Mouse (Mus musculus) adrenal gland, postnatal 25 days (tissue): ENCODE results near the gene Xk. TPM values are rescaled to one million over a fixed set of nuclear protein-coding genes. Genes with fewer than 3 reads are reported as not detected.
A peak's percentile ranks its signal among the peaks of the same experiment; 100 is the strongest.
"Not testable (repeated sequence)": the region's sequence is repeated elsewhere in the genome, so short reads cannot be mapped to it uniquely, and the experiment has no call there.

Source experiments
- DNase-seq: peaks from one replicate; pipeline ENCODE4 v3.0.0; 2021; ENCODE audit warnings: mixed read lengths
- long read RNA-seq: library from polyadenylated mRNA; stranded (forward); transcript quantifications from one replicate; pipeline ENCODE4 v2.0.0, GENCODE M21; 2021
- total RNA-seq: library from RNA; stranded (reverse); gene quantifications from 2 replicates; pipeline ENCODE4 v1.2.3, GENCODE M21; 2021

Xk gene
- total RNA-seq = 1.5 and 2.0 TPM in 2 replicates
- long read RNA-seq, full-length matches to known transcripts = 2 of 3 reads
- long read RNA-seq, partial matches to known transcripts = 0 of 3 reads
- long read RNA-seq, other reads (novel, unspliced or antisense) = 1 of 3 reads

DNA sequence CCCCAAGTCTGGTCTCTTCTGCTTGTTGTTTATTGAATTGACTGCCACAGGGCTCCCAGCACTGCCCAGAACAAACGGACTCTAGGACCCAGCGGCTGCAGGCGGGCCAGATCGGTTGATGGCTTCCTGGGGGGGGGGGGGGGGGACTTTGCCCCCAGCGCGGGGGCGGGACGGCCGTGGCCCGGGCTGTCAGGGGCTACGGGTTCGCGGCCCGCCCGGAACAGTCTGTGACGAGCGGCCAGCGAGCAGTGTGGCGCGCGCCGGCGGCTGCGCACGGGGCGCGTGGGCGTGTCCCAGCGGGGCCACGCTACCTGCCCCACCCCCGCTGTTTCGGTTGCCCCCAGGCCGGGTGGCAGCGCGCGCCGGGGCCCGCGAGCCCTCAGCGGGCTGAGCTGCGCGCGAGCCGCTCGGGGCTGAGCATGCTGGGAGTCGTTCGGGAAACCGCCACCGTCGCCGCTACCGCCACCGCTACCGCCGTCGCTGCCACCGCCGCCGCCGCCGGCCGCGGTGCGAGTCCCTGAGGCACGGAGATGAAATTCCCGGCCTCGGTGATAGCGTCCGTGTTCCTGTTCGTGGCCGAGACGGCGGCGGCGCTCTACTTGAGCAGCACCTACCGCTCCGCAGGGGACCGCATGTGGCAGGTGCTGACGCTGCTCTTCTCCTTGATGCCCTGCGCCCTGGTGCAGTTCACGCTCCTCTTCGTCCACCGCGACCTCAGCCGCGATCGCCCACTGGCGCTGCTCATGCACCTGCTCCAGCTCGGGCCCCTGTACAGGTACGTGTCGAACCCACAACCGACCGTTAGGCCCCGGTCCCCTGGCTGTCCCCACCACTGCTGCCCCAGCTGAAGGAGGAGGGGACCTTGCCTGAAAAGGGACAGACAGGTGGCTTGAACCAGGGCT, at the start of gene Xk:
Gene Xk (plus strand): TSS at position 297 of the 902 bp plus-strand sequence.
- peak; percentile 58 for DNase-seq

DNA sequence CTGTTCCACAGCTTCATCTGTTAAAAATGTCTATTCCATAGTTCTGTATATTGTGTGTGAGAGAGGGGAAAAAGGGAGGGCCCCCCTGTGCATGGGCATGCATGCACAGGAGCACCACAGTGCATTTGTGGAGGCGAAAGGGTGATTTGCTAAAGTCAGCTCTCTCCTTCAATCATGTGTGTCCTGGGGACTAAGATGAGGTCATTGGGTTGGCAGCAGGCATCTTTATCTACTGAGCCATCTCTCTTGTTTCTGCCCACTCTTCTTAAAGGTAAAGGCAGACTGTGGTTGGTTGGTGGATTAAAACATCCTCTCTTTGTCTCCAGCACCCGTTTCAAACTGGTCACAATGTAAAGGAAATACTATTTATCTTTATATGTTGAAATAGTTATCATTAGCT, 45.5 kb upstream of the Xk start:
- DNase-seq = no peak

DNA sequence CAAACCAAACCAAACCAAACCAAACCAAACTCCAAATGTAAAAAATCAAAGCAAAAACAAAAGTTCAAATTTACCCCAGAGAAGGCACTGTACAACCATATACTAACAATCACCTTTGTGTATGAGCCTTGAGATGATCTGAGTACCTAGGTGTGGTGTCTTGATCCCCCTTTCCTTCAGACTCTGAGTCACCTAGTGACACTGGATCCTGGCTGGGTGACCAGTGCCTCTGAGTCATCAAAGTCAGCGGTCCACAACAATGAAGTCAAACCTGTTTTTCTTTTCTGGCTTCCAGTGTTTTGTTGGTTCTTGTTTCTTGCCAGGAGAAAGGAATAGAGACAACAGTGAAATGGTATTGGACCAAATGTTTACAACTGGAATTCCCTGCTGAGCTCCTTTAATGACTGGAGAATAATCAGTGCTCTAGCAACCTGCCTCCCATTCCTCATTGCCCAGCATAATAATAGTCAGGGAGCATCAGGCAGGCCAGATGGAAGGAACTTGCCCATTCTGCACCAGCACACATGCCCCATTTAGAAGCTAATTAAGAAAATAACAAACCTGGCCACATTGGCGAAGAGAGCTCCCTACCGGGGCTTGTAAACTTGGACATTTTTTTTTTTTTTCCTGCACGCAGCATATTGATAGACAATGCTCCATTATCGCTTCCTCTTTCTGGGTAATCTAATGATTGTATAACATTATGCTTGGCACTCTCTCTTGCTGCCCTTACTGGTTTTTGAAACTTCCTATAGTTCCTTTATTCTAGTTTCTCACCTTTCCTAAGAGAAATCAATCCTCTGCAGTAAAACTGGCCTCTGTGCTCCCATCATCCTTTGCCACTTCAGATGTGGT, 31.6 kb upstream of the Xk start:
- DNase-seq = no peak

DNA sequence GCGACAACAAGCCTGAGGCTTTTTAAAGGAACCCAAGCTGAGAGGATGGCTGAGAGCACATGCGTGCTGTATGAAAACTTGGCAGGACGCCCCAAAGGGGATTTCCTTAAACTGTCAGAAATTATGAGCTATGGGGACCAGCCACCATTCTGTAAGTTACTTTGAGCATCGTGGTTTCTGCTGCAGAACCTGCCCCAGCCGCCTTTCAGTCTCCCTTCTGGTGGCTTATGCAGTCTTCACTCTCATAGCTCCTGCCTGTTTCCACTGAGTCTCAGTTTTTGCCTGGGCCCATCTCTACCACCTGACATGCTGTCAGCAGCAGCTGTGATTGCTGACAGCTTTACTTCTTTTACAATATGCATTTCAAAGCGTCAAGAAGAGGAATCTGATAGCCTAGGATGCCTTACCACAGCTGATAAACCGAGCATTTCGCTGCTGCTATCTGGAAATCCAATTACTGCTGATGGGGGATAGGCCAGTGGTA, 29.1 kb upstream of the Xk start:
- no peak for DNase-seq

DNA sequence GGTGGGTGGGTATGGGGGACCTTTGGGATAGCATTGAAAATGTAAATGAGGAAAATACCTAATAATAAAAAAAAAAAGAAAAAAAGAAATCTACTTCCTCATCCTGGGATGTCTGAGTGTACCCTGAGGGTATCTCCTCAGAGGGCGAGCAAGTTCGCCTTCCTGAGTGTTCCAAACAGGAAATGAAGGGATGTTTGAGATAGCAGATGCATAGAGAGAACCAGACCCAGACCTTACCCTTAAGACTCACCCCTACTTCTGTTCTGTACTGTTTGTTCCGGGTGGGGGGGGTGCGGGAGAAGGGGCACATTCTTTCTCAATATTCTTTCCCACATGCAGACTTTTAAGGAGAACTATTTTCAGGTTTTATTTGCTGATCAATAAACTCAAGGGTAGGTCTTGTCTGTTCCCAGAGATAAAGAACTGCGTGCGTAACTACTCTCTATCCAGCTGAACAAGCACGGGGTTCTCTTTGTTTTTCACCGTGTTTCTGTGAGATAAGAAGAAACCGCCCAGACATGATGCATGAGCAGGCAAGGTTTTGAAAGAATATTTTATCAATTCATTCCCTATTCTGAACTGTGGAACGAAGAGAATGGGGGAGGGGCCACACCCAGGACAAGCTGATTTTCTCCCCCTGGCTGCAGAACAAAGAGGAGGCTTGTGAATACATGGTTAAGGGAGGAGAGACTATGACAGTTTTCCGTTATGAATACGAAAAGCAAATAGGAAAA, 27.8 kb upstream of the Xk start:
- no peak for DNase-seq

DNA sequence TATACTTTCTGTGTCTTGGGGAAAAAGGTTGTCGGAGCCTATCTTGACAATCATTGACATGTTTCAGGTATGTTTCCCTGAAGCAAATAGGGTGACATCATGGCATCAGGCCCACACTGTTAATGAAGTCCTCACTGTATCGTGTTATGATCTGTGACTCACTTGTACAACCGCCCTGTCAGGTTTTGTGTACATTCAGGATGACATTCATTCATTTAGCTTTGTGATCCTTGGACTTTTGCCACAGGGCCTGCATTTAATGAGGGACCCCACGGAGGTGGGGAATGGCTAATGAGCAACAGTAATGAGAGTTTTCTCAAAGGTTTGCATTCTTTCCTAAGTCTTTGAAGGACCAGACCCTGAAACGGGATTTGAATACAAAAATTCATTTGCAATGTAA, 23.6 kb upstream of the Xk start:
- DNase-seq = no peak

DNA sequence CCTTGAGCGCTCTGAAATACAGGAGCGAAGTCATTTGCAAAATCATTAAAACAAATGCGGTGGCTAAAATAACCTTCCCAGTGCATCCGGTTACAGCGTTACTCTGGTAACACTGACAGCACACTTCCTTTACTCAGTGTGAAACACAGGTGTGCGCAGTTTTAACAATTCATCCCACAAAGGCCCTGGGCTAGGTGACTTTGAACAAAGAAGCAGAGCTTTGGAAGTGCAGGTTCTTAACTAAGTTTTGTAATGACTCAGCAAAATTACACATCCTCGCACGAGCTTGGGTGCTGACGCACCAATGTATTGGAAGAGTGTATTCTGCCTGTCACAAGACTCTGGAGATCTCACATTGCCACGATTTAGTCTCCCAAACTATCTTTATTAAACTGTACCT, 18.6 kb upstream of the Xk start:
- no peak for DNase-seq

DNA sequence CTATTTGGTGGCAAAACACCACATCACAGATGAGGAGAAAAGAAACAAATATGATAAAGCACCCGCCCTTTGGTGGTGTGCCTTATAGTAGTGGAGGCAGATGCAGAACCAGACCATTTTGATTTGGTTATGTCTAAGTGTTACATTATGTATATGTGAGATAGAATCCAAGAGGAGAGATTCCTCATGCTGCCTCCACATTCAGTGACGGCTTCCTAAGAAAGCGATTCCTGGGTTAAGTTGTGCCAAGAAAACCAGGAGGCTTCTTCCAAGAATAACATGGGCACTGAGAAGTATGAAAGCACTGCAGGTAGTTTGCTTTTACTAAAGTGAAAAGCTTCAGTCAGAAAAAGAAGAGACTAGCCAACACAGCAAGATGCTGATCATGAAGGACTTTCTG, 17.7 kb upstream of the Xk start:
- no peak for DNase-seq

DNA sequence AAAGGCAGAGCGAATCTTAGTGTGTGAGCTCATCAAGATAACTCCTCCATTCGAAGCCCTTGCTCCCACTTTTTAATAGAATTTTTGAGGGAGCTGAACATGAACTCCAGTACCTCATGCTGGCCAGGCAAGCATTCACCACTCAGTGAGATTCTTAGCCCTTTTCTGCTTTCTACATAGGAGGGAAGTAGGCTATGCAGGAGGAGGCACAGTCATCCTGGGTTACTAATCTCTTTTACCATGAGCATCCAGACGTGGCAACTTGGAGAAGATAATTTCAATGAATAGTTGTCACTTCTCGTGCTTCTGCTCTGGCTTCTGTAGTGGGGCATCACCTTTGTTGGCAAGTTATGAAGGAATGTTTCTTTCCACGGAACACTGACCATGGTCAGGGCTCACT, 15.8 kb upstream of the Xk start, which contains the start of gene Gm14862:
Gene Gm14862 (minus strand): TSS at position 134 of the 400 bp plus-strand sequence.
- no peak for DNase-seq

DNA sequence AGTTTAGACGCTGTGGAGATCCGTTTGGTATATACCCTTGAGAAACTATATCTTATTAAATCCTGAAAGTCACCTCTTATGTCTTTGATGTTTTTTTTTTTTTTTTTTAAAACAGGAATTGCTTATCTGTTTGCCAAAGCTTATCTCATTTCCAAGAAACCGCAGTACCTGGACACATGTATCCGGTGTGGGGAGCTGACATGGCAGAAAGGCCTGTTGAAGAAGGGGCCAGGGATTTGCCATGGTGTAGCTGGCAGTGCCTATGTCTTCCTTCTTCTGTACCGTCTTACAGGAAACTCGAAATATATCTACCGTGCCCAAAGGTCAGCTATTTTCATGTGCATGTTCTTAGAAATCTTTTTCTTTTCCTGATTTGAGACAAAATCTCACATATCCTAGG, 14.7 kb upstream of the Xk start:
- DNase-seq = no peak

DNA sequence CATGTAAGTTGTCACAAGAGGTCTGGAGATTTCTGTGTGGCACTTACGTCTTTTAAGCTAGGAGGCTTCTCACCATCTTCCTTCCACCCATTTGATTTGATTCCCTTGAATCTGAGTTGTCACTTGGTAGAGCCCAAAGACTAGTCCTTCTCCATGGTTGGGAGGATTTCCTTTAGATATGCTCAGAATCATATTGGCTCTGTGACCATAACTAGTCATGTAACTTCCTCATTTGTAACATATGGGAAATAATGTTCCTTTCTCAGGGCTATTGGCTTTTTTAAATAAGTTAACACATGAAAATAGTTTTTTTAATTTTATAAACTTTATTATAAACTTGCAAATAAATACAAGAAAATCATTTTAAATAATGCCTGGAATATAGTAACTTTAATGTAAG, 13.3 kb upstream of the Xk start:
- no peak for DNase-seq

DNA sequence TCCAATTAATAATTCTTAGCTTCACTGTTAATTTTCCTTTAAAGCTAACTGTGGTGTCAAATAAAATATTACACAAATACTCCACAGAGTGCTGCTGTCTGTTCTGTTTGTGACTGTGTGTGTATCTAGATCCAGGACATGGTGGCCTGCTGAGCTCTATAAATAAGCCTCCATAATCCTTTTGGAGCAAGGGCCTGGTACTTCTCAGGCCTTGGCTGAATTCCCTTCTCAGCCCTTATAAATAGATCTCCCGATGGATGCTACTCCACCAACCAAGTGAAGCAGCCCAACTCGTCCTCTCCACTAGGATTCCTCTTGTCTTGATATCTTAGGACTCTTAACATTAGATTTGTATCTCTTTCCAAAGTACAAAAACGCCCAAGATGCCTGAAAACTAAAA, 1.4 kb upstream of the Xk start:
- DNase-seq = no peak

DNA sequence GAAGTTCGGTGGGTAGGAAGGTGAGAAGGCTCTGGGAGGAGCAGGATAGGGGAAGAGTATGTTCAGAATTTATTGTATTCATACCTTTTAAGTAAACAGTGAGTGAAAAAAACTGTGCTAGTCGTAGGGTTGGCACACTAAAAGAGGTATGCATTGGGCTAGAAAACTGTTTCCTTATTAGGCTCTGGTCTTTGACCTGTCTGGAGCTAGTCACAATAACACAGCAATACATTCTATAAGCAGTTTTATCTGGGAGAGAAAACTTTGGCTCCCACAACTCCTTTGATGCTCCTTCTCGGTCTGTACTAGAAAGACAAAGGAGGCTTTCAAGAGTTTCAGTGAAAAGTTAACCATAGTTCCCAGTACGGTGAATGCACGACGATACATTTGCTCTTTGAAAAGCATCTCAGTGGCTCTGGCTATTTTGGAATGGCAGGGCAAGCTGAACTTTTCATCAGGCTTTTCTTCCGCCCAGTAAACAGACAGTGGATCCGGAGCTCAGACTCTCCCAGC, 553 bp upstream of the Xk start:
- no peak for DNase-seq

DNA sequence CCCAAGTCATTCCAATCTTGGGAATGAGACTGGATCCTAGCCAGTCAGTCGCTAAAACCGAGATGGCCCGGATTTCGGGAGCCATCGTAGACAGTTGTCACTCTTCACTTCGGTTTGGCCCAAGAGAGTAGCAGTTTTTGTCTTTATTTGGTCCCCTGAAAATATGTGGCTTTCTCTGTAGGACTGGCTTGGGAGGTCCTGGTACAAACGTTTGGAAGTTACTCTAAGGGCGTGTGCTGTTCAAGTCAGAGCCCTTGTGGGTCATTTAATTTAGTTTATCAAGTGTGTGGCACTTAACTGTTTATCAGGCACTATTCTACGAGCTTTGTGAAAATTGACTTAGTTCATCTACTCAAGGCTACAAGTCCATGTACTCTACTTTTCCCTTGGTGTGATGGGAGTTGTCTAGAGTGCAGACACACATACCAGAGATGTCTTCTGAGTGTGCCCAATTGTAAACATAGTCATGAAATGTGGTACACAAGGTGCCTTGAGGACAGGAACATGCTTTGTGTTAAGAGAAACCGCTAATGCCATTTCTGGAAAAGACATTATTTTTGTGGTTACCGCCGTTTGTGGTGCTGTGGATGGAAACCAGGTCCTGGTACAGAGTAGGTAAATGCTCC, 934 bp downstream of the Xk start:
- no peak for DNase-seq

DNA sequence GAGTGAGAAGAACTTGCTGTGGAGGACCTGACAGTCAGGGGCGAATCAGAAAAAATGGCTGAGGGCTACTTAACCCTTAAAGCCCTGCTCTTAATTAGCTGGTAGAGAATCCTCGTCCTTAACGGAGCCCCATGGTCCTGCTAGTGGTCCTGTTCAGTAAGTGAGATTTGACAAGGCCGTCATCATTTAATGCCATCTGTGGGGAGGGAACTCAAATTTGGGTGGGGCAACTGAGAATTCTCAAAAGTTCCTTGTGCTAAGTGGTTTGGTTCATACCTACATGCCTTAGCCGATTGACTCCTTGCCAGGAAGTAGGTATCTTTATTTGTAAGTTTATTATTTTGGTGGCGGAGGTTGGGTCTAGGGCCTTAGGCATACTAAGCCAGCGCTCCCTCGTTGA, 1.8 kb downstream of the Xk start:
- DNase-seq = no peak

DNA sequence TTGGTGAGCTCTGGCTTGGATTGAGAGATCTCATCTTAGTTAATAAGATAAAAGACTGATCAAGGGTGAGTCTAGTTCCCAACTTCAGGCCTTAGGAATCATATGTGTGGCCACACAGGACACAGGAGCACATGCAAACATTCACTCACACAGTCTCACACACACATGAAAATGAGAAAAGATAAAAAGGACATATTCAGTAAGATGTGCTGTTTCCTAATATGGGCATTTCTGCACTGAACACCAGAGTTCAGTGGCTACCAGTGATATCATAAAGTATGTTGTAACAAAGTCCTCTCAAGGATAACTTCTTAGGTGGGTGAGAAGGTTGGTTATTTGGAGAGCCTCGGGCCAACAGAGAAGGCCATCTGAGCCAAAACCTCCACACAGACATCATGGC, 10.9 kb downstream of the Xk start, which contains the start of gene H2al1m:
Gene H2al1m (plus strand): TSS at position 301 of the 400 bp plus-strand sequence.
- not testable (repeated sequence) for DNase-seq

DNA sequence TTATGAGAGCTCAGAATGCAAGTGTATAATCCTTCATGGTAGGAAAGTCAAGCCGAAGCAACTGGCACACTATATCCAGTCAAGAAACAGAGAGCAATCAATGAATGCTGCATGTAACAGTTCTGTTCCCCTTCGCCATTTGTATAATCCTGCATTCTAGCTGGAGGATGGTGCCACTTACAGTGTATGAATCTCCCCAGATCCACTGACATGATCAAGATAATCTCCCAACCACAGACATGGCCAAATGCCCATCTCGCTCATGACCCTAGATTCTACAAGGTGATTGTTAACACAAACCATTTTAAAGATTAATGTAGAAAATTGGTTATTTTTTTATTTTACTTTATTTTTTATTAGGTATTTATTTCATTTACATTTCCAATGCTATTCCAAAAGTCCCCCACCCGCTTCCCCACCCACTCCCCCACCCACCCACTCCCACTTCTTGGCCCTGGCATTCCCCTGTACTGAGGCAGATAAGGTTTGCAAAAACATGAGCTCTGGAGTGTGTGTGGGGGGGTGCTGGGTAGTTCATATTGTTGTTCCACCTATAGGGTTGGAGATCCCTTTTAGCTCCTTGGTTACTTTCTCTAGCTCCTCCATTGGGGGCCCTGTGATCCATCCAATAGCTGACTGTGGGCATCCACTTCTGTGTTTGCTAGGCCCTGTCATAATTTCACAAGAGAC, 20.7 kb downstream of the Xk start:
- not testable (repeated sequence) for DNase-seq

DNA sequence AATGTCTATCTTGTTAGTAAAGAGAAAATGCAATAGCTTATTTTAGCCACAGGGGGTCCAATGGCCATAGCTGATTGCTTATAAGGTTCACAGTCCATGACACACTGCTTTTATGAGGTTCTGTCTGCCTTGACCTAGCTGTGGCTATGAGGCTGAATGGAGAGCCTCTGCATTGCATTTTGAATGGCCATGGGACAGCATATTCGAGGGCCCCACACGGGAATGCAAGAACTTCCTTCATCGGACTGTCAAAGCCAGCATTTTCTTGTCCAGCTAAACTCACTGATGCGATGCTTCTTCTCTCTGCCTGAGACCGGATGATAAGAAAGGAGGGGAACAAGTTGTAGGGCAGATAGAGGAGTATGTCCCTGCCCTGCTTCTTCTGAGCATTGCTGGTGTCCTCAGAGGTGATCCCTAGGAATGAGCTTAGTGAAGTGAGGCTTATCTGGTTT, 25.9 kb downstream of the Xk start:
- no peak for DNase-seq

DNA sequence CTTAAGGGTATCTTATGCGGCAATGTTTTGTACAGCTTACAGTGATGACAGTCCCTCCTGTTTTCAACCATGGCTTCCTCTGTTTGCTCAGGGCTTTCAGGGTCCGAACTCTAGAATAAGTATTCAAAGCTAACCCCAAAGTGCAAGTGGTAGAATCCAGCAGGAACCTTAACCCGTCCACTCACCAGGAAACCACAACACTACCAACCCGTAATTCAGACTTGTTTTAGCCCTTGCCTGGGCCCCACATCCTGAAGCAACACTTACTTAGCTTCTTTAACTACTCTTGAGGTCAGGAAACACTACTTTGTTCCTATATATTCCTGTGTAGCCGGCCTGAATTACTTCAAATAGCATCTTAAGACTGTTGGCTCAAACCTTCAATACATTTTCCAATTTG, 30.2 kb downstream of the Xk start:
- DNase-seq = no peak

DNA sequence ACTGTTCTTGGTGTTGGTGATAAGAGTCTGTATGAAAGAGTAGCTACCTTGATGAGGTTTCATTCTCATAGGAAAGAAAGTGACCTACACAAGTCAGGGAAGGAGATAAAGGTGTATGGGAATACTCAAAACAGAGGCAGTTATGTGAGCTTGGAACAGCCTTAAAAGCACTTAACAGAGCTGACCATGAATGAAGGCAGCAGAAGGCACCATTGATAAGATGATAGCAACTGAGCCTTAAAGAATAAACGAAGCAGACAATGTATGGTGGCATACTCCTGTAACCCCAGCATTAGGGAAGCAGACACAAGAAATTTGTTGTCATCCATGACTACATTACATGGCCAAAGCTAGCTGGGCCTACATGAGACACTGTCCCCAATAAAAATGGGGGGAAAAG, 30.9 kb downstream of the Xk start:
- no peak for DNase-seq

DNA sequence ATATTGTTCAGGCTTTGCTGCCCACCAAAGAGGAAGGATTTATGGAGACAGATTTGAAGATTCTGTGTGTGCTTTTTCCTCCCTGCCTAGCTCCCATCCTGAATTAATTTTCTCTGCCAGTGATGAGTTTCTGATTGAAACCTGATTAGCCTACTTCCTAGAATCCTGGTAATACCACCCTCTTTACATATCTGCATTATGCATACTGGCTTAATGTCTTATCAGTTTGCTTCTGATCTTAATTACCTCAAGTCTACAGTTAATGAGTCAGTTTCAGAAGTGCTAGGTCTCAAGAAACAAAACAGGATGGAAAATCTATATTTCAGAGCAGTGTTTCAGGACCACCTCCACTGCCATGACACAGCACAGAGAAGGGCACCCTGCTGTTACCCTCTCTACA, 43.9 kb downstream of the Xk start:
- not testable (repeated sequence) for DNase-seq
